Mouse (Mus musculus) ES-CJ7 (cell line): Measurements from ENCODE around the gene Arl14ep.
A peak's percentile ranks its signal among the peaks of the same experiment; 100 is the strongest.
"Not testable (repeated sequence)": the region's sequence is repeated elsewhere in the genome, so short reads cannot be mapped to it uniquely, and the experiment has no call there.

Source experiments
- DNase-seq: peaks from one replicate; pipeline ENCODE4 v3.0.0; 2011; ENCODE audit warnings: low read depth, low spot score

Arl14ep gene

GRCm38 (mm10) chr2:106973959-106974639 lies at the start of gene Arl14ep:
Arl14ep (minus strand) TSS chr2:106974424.
- DNase-seq: peak; percentile 90

GRCm38 (mm10) chr2:107022713-107023112 lies 48.5 kb upstream of the Arl14ep start:
- no peak for DNase-seq

GRCm38 (mm10) chr2:107019331-107019730 lies 45.1 kb upstream of the Arl14ep start:
- no peak for DNase-seq

- DNase-seq: no peak
These were observed 38.9 kb upstream of the Arl14ep start for GRCm38 (mm10) chr2:107013161-107013560.

- no peak for DNase-seq
These were observed 38.1 kb upstream of the Arl14ep start for GRCm38 (mm10) chr2:107012318-107012717.

GRCm38 (mm10) chr2:107010160-107010559 lies 35.9 kb upstream of the Arl14ep start:
- peak; percentile 24 for DNase-seq

- no peak for DNase-seq
These were observed 32.2 kb upstream of the Arl14ep start for GRCm38 (mm10) chr2:107006378-107006777.

GRCm38 (mm10) chr2:107005876-107006275 lies 31.7 kb upstream of the Arl14ep start:
- DNase-seq: not testable (repeated sequence)

- no peak for DNase-seq
These were observed 17.0 kb upstream of the Arl14ep start for GRCm38 (mm10) chr2:106991261-106991660.

- no peak for DNase-seq
These were observed 10.7 kb upstream of the Arl14ep start for GRCm38 (mm10) chr2:106984945-106985344.

- DNase-seq: no peak
These were observed 8.3 kb upstream of the Arl14ep start for GRCm38 (mm10) chr2:106982503-106982902.

GRCm38 (mm10) chr2:106976472-106976871 lies 2.2 kb upstream of the Arl14ep start:
- no peak for DNase-seq

- no peak for DNase-seq
These were observed 779 bp downstream of the Arl14ep start for GRCm38 (mm10) chr2:106973332-106973958.

- no peak for DNase-seq
These were observed 1.4 kb downstream of the Arl14ep start for GRCm38 (mm10) chr2:106972851-106973250.

- no peak for DNase-seq
These were observed 3.3 kb downstream of the Arl14ep start for GRCm38 (mm10) chr2:106970971-106971370.

- no peak for DNase-seq
These were observed 5.9 kb downstream of the Arl14ep start for GRCm38 (mm10) chr2:106968320-106968719.

- no peak for DNase-seq
These were observed 10.7 kb downstream of the Arl14ep start for GRCm38 (mm10) chr2:106963560-106963959.

GRCm38 (mm10) chr2:106961650-106962049 lies 12.6 kb downstream of the Arl14ep start:
- no peak for DNase-seq

- DNase-seq: no peak
These were observed 13.2 kb downstream of the Arl14ep start for GRCm38 (mm10) chr2:106961066-106961465.

GRCm38 (mm10) chr2:106960237-106960636 lies 14.0 kb downstream of the Arl14ep start:
- peak; percentile 51 for DNase-seq

- DNase-seq: no peak
These were observed 14.8 kb downstream of the Arl14ep start for GRCm38 (mm10) chr2:106959380-106959779.

GRCm38 (mm10) chr2:106958916-106959315 lies 15.3 kb downstream of the Arl14ep start:
- DNase-seq: no peak

- no peak for DNase-seq
These were observed 18.1 kb downstream of the Arl14ep start for GRCm38 (mm10) chr2:106956146-106956545.
